Mouse (Mus musculus) retina, adult 2 months (tissue): ENCODE results near the gene Cherp.

Source experiments
- DNase-seq: peaks from one replicate; pipeline ENCODE4 v3.0.0-alpha.2; 2012; ENCODE audit warnings: low read depth, low spot score

The Cherp gene

DNA sequence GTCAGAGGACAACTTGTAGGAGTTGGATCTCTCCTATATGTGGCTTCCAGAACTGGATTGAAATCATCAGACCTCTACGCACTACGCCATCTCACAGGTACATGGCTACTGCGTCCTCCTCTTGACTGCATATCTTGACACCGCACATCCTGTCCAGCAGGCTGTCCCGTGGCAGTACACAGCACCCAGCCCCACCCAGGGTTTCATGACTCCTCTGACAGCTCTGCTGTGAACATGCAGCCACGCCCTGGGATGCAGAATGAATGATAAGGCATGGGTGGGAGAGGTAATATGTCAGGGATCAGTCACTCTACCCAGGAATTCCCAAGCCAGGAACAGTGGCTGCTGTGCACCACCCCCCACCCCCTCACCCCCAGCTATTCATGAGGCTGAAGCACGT, 61.2 kb downstream of the Cherp start:
- DNase-seq = no peak
